Mouse (Mus musculus) embryonic facial prominence, embryonic 10.5 days (tissue): ENCODE data around the gene L2hgdh. TPM values are rescaled to one million over a fixed set of nuclear protein-coding genes. Genes with fewer than 3 reads are reported as not detected.

Experiments
- DNase-seq: peaks from one replicate; pipeline ENCODE4 v3.0.0-alpha.2; 2017; ENCODE audit warnings: low spot score
- H3K27ac ChIP-seq: fragments of 300-500 bp; sonication (generic); replicated peaks from 2 replicates; pipeline ENCODE4 v1.5.1; 2016; ENCODE audit warnings: mild to moderate bottlenecking
- H3K27me3 ChIP-seq: fragments of 300-500 bp; sonication (generic); replicated peaks from 2 replicates; pipeline ENCODE4 v1.6.1; 2016; ENCODE audit warnings: low read depth, mild to moderate bottlenecking; ENCODE audit not compliant: poor library complexity, severe bottlenecking
- H3K36me3 ChIP-seq: fragments of 300-500 bp; sonication (generic); replicated peaks from 2 replicates; pipeline ENCODE4 v1.6.1; 2016; ENCODE audit warnings: mild to moderate bottlenecking, moderate library complexity
- H3K4me1 ChIP-seq: fragments of 300-500 bp; sonication (generic); 2 replicates; pipeline ENCODE4 v1.6.1; 2016
- H3K4me3 ChIP-seq: fragments of 300-500 bp; sonication (generic); 2 replicates; pipeline ENCODE4 v1.5.1; 2016; ENCODE audit warnings: mild to moderate bottlenecking, moderate library complexity
- H3K9me3 ChIP-seq: fragments of 300-500 bp; sonication (generic); 2 replicates; pipeline ENCODE4 v1.6.1; 2016; ENCODE audit warnings: mild to moderate bottlenecking
- WGBS: fragments of 180-500 bp; shearing (Covaris S2); methylation state at CpG from one replicate; pipeline ENCODE4 v1.1.7; 2016; 5-methylcytosine and 5-hydroxymethylcytosine counted together
- polyA plus RNA-seq: library from polyadenylated mRNA; unstranded; fragments of >200 nt; fragmentation: Nextera tagmentation; extraction: Ambion mirVana; gene quantifications from 2 replicates; pipeline ENCODE4 v1.2.1, GENCODE M21; 2016

The L2hgdh gene
- polyA plus RNA-seq, 1 experiment from 2014 or later: 20.9 TPM

DNA sequence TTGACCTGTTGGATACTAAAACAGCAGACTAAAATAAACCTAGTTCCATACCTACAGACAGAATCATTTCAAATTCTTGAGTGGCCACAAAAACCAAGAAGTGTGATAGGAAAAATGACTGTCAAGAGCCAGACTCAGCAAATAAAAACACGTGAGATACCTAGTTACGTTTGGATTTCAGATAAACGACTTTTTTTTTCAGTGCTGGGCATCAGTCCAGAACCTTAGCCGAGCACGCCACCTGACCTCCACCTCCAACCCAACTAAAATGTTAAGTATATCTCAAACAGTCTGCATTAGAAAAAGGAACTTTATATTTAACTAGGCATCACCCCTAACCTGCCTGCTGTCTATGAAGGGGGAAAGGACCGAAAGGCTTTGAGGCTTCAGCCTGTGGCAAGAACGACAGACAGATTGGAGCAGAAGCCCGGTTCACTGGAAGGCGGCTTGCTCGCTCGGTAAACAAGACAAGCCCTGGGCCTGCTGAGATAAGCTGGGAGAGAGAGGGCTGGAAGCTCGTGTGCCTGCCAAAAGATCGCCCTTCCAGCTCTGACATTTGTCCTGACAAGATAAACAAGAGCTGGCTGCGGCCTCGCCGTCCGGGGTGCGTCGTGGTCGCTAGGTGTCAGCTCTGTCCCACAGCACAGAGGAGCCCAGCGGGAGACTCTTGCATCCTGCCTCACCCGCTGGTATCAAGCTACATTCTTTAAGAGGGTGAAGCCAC lies 32.9 kb upstream of the L2hgdh start:
- Histone ChIP-seq H3K36me3 (no peaks in the 10 kb centered on the region), H3K9me3 (no peaks in the 10 kb centered on the region), H3K4me1 (peaks cover 35% of the 10 kb centered on the region), H3K27me3 (no peaks in the 10 kb centered on the region), H3K4me3 (peak overlapping the region; percentile 48), H3K27ac (peak overlapping the region; percentile 66)
- peak; percentile 82 for DNase-seq
- 18% methylated on average over 22 of the region's 22 CpGs for WGBS

DNA sequence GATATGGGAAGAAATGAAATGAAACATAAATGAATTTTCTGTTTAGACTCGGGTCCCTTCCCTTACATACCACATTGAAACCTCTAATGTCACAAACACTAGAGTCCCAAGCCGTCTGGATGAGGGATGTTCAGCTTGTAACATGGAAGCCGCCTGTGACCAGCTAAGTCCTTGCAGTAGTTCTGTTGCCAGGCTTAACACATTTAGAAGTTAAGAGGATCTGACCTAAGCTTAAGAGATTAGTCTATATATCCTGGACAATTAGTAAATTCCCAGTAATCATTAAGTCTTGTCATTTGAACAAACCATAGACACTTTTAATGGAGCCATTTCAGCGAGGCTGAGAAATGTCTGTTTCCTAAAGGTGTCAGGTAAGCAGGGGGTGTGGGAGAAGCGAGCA lies 31.3 kb upstream of the L2hgdh start:
- Histone ChIP-seq H3K36me3 (no peaks in the 10 kb centered on the region), H3K9me3 (no peaks in the 10 kb centered on the region), H3K27ac (no peak overlapping the region), H3K4me3 (no peak overlapping the region), H3K4me1 (peaks cover 44% of the 10 kb centered on the region), H3K27me3 (no peaks in the 10 kb centered on the region)
- no peak for DNase-seq
- 78% methylated on average over 5 of the region's 5 CpGs for WGBS

DNA sequence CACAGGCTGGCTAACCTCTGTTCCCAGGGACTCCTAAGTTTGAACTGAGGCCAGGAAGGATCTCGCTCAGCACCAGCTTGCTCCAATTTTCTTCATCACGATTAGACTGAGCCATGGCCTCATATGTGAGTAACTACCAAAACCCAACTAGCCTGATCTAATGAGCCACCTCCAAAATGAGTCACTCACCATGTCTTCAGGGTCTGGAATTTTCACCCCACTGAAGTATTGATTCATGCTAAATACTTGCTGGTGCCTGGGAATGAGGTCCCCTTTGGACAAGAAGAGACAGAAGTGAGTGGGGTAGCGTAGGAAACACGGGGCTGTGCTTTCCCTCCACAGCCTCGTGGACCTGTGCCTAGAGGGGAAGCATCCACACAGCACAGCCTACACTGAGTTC lies 29.3 kb upstream of the L2hgdh start:
- Histone ChIP-seq H3K4me1 (peaks cover 36% of the 10 kb centered on the region), H3K36me3 (no peaks in the 10 kb centered on the region), H3K27me3 (no peaks in the 10 kb centered on the region), H3K9me3 (no peaks in the 10 kb centered on the region), H3K4me3 (no peak overlapping the region), H3K27ac (no peak overlapping the region)
- WGBS: 87% methylated on average over 5 of the region's 5 CpGs
- no peak for DNase-seq

DNA sequence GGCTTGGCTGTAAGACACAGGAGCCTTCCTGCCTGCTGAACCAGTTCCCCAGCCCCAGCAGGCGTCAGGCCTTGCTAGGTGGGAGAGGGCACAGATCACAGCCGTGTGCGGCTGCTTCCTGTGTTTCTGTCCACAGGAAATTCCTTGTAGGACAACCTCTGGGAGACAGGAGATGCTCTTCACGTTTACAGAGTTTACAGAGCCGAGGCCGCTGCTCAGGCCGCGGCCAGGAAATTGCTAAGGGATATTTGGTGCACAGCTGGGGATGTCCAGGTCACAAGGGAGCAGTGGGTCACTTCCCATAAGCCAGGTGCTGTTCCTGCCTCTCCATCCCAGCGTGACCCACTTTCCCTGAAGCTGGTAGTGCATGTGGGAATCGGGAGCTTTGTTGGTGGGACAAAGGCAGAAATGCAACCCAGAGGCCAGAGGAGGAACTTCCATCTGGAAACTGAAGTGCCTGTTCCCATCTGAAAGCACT lies 27.2 kb upstream of the L2hgdh start:
- H3K27ac ChIP-seq: peak overlapping the region; percentile 79
- peak; percentile 68 for DNase-seq
- H3K27me3 ChIP-seq: no peaks in the 10 kb centered on the region
- H3K4me1 ChIP-seq: peaks cover 21% of the 10 kb centered on the region
- no peaks in the 10 kb centered on the region for H3K9me3 ChIP-seq
- no peaks in the 10 kb centered on the region for H3K36me3 ChIP-seq
- WGBS: 16% methylated on average over 10 of the region's 10 CpGs
- no peak overlapping the region for H3K4me3 ChIP-seq

DNA sequence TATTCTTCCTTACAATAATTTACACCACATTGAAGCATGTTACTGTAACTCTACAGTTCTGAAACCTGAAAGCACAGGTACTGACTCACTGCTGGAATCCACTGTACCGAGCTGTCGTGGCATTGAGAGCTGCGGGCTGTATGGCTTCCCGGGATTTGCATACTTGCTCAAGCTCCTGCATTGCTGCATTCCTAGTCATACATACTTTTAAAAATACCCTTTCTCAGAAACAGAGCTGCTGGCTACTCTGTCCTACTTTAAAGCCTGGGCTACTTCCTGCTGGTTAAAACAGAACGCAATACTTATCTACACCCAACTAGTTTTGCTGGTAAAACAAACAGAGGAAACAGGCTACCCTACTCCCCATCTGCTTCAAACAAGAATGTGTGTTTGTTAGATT lies 19.5 kb upstream of the L2hgdh start:
- no peak for DNase-seq
- Histone ChIP-seq H3K27ac (no peak overlapping the region), H3K4me1 (peaks cover 8% of the 10 kb centered on the region), H3K27me3 (no peaks in the 10 kb centered on the region), H3K9me3 (no peaks in the 10 kb centered on the region), H3K36me3 (no peaks in the 10 kb centered on the region), H3K4me3 (no peak overlapping the region)
- 84% methylated on average over 5 of the region's 5 CpGs for WGBS

DNA sequence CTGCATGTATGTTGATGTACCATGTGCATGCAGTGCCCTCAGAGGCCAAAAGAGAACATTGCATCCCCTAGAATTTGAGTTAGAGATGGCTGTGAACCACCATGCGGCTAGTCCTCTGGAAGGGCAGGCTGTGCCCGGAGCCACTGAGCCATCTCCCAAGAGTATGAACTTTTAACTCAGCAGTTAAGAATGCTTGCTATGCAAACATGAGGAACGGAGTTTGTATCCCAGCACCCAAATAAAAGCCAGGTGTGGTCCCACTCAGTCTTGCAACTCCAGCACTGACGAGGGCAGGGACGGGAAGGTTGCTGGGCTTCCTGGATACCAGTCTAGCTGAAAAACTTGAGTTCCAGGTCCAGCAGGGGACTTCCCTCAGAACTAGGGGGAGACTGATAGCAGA lies 17.3 kb upstream of the L2hgdh start:
- Histone ChIP-seq H3K27me3 (no peaks in the 10 kb centered on the region), H3K27ac (no peak overlapping the region), H3K4me1 (peaks cover 8% of the 10 kb centered on the region), H3K4me3 (no peak overlapping the region), H3K36me3 (no peaks in the 10 kb centered on the region), H3K9me3 (no peaks in the 10 kb centered on the region)
- WGBS: 62% methylated on average over 5 of the region's 5 CpGs
- no peak for DNase-seq

DNA sequence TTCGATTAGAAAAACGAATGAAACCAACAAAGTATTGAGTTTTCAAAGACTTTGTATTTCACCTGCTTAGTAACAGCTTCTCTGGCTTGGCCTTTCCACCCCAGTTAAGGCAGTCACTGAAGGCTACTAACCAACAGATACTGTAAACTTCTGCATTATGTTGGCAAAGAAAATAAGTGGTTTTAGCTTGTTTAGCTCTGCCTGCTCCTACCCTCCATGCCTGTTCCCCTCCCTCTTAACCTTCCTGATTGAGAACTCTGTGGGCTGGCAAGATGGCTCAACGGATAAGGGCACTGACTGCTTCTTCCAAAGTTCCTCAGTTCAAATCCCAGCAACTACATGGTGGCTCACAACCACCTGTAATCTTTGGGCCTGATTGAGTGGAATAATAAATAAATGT lies 9.2 kb upstream of the L2hgdh start:
- Histone ChIP-seq H3K27ac (no peak overlapping the region), H3K36me3 (no peaks in the 10 kb centered on the region), H3K9me3 (no peaks in the 10 kb centered on the region), H3K27me3 (no peaks in the 10 kb centered on the region), H3K4me1 (no peaks in the 10 kb centered on the region), H3K4me3 (no peak overlapping the region)
- WGBS: 83% methylated on average over 3 of the region's 3 CpGs
- no peak for DNase-seq

DNA sequence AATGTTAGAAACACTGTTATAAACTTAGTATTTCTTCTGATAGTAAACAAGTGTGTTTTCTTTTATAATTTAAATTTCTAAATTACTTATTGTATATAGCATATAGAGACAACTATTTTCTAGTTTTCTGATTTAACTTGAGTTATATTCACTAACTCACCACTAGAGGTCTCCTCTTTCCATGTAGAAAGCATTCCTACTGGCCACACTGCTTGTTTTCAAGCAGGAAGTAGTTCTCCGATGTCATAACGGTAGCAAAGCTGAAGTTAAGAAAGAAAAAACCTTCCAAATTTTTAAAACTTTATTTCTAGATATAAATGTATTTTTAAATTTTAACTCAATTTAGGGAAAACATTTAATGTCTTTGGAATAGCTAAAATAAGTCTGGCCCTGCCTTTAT lies 8.8 kb upstream of the L2hgdh start:
- no peak for DNase-seq
- no peak overlapping the region for H3K4me3 ChIP-seq
- H3K27me3 ChIP-seq: no peaks in the 10 kb centered on the region
- H3K27ac ChIP-seq: no peak overlapping the region
- H3K9me3 ChIP-seq: no peaks in the 10 kb centered on the region
- WGBS: 17% methylated on average over 2 of the region's 2 CpGs
- no peaks in the 10 kb centered on the region for H3K4me1 ChIP-seq
- no peaks in the 10 kb centered on the region for H3K36me3 ChIP-seq

DNA sequence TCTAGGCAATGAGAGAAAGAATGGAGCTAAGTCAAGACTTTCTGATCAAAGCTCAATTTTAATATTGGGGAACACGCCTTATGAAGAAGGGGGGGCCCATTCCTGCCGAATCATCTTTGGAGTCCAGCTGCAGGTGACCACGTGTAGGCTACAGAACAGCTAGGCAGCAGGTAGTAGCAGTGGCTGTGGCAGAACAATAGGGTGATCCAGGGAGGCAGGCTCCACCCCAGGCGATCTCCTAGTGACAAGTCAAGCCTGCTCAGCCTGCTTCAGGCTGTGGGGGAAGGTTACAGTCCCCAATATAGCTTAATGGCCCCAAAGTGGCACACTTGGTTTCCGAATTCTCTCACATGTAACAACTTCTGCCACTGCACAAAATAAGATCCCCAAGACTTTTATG lies 7.5 kb upstream of the L2hgdh start:
- Histone ChIP-seq H3K27me3 (no peaks in the 10 kb centered on the region), H3K4me3 (no peak overlapping the region), H3K4me1 (no peaks in the 10 kb centered on the region), H3K9me3 (no peaks in the 10 kb centered on the region), H3K36me3 (no peaks in the 10 kb centered on the region), H3K27ac (no peak overlapping the region)
- DNase-seq: no peak
- 39% methylated on average over 5 of the region's 5 CpGs for WGBS

DNA sequence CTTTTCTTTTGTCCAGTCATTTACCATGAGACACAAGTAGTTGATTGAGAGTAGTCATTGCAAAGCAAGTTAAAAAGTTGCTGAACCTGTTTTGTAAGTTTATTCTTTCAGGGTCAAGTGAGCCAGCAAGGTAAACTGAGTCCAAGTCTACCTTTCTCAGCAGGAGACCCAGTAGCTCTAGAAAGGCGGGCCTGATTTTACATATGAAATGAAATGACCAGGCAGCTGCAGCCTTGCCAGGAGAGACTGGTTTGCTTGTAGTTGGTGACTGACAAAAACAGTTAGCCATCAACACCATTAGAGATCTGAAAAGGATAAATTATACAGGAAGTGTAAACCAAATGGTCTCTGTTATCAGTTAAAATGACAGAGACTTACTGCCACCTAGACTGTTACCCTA lies 5.6 kb upstream of the L2hgdh start:
- Histone ChIP-seq H3K27ac (no peak overlapping the region), H3K4me3 (no peak overlapping the region), H3K9me3 (no peaks in the 10 kb centered on the region), H3K36me3 (no peaks in the 10 kb centered on the region), H3K27me3 (no peaks in the 10 kb centered on the region), H3K4me1 (peaks cover 6% of the 10 kb centered on the region)
- 75% methylated on average over 1 of the region's 1 CpGs for WGBS
- no peak for DNase-seq

DNA sequence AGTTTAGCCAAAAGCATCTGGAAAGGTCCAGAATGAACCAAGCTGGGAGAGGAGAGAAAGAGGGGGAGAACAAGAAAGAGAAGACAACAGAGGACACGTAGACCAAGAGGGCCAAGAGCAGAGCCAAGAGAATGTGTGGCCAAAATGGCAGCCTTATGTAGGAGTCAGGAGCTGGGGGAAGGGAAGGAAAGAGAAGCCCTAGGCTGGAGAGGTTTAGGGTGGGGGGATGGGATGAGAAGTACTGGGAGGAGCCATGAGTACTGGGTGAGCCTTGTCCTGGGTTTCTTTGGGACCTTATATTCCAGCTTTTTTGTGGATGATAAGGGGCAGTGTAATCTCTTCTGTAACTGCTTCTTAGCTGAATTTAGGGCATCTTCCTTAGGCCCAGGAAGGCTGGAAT lies 4.6 kb upstream of the L2hgdh start:
- no peak for DNase-seq
- Histone ChIP-seq H3K36me3 (no peaks in the 10 kb centered on the region), H3K9me3 (no peaks in the 10 kb centered on the region), H3K4me3 (no peak overlapping the region), H3K4me1 (peaks cover 12% of the 10 kb centered on the region), H3K27me3 (no peaks in the 10 kb centered on the region), H3K27ac (no peak overlapping the region)
- 95% methylated on average over 1 of the region's 1 CpGs for WGBS

DNA sequence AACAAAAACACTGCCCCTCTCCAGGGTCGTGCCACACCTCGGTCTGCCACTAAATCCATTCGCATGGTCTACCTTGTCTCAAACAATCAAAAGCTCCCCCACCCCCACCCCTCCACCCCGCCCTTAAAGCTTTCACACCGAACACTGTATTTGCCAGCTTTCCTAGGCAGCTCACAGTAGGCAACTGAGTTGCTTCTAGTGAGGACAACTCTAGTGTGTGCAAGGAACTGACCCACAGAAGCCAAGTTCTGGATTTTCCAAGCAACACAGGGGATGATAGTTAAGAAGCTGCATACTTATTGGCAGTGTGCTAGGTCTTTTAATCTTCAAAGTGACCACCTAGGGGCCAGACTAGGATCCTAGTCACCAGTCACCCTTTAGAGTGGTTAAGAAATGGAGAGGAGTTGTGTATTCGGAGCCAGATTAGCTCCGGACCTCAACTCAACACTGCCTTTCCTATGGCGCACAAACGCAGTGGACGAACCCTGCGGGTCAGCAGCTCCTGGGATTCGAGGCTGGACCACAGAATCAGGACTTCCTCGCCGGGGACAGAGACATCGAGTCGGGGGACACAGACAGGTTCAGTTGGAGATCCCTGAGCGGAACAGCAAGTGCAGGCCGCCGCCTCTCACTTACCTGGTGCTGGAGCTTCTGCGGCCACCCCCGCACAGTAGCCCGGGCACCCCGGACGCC lies 509 bp downstream of the L2hgdh start:
- Histone ChIP-seq H3K9me3 (peaks cover 12% of the 10 kb centered on the region), H3K4me3 (peak overlapping the region; percentile 72), H3K36me3 (peaks cover 26% of the 10 kb centered on the region), H3K4me1 (peaks cover 22% of the 10 kb centered on the region), H3K27ac (peak overlapping the region; percentile 89), H3K27me3 (no peaks in the 10 kb centered on the region)
- DNase-seq: no peak
- WGBS: 5% methylated on average over 24 of the region's 24 CpGs

DNA sequence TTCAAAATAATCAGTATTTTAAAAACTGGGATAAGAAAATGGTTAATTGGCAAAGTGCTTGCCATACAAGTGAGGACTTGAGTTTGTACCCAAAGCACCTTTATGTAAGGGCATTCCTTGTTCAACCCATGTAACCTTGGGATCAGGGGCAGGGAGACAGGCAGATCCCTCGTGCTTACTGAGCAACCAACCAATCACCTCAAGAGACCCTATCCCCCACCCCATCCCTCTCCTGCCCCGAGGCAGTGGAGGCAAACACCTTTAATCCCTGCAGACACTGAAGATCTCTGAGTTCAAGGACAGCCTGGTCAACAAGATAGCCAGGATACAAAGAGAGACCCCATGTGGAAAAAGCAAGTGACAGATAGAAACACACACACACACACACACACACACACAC lies 1.3 kb downstream of the L2hgdh start:
- DNase-seq: no peak
- 64% methylated on average over 2 of the region's 2 CpGs for WGBS
- H3K9me3 ChIP-seq: peaks cover 20% of the 10 kb centered on the region
- H3K36me3 ChIP-seq: peaks cover 34% of the 10 kb centered on the region
- peak overlapping the region; percentile 72 for H3K4me3 ChIP-seq
- H3K27ac ChIP-seq: no peak overlapping the region
- peaks cover 22% of the 10 kb centered on the region for H3K4me1 ChIP-seq
- H3K27me3 ChIP-seq: no peaks in the 10 kb centered on the region
